Mouse (Mus musculus) lung, postnatal 10 days (tissue): ENCODE results near the gene Spag17.

Source experiments
- DNase-seq: peaks from one replicate; pipeline ENCODE4 v3.0.0; 2021

Spag17 gene

GRCm38 (mm10) chr3:100164991-100165390, 279.8 kb downstream of the Spag17 start:
- DNase-seq, result no peak

DNA sequence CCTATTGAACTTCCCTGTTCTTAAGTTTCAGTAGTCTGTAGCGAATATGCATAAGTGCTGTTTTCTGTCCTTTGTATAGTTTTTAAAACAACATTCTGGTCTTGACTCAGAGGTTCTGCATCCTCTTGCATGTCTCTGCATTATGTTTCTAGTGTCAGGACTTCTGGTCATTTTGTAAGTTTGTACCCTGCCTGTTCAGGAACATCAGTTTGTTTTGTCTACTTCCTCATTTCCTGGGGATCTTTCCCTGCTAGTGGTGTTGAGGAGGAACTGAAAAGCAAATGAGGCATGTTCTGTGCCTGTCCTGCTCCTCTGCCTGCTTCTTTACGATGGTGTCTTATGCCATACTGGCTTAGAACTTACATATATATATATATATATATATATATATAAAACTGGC, 290.8 kb downstream of the Spag17 start:
- no peak for DNase-seq

DNA sequence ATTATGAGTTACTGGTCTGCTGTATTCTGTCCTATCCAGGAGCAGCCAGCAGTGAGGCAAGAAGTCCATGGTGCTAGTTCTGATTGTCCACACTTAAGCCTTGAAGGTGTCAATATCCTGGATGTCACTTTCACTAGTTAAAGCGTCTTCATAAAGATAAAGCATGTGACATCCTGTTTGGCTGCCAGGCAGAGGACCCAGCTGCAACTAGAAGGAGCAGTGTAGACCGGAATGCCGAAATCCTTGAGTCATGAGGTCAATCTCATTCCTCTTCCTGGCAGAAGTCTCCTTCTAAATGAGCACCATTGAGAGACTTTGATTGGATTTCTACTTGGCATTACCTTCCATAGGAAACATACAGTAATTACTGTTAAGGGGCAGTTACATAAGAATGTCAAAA, 295.3 kb downstream of the Spag17 start:
- no peak for DNase-seq

DNA sequence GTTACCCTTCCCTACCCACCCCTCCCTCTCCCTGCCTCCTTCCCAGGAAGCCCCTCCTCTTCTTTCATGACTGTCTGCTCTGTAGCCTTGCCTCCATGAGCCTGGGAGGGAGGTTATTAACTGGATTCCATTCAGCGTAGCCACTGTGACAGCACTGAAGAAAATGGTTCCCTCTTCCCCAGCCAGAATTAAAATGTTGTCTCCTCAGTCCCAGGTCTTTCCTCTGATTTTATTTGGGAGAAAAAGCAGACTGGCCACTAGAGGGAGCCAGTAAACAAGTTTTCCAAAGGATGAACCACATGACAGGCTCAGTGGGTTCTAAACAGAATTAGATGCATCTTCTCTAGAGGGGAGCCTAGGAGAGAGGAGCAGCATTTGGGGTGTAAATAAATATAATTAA, 304.2 kb downstream of the Spag17 start:
- DNase-seq, result peak; percentile 80

- no peak for DNase-seq
Measured at GRCm38 (mm10) chr3:100189861-100190260, 304.7 kb downstream of the Spag17 start.
